Mouse (Mus musculus): ENCODE measurements around the gene Skap1. TPM values are rescaled to one million over a fixed set of nuclear protein-coding genes. Genes with fewer than 3 reads are reported as not detected.
A peak's percentile ranks its signal among the peaks of the same experiment; 100 is the strongest.

The Skap1 gene
- total and polyA plus RNA-seq, 3 experiments, result not detected

- no peak overlapping the region for H3K27ac ChIP-seq (ENCODE audit: control insufficient read depth, low read depth, low read length)
- no peak for DNase-seq (ENCODE audit: low read depth, low spot score)
- no peaks in the 10 kb centered on the region for H3K9me3 ChIP-seq (replicated peaks; ENCODE audit: insufficient read depth, low read length)
- H3K36me3 ChIP-seq (ENCODE audit: control insufficient read depth in 1 of 2, insufficient read depth in 2 of 2, low read length in 2 of 2), result no peaks in the 10 kb centered on the region
- H3K9ac ChIP-seq (ENCODE audit: control insufficient read depth, low read depth, low read length, poor library complexity, severe bottlenecking), result no peak overlapping the region
- H3K4me1 ChIP-seq (ENCODE audit: control insufficient read depth in 1 of 2, insufficient read depth in 2 of 2, low read length in 2 of 2), result no peaks in the 10 kb centered on the region
- peaks cover 19 to 30% of the 10 kb centered on the region in 2 experiments for H3K27me3 ChIP-seq (ENCODE audit: control insufficient read depth in 1 of 2, insufficient read depth in 2 of 2, low read length in 2 of 2)
- H3K79me2 ChIP-seq (ENCODE audit: control insufficient read depth, insufficient read depth, low read length, poor library complexity), result no peaks in the 10 kb centered on the region
- no peak overlapping the region for H3K4me3 ChIP-seq (ENCODE audit: control insufficient read depth in 1 of 2, insufficient read depth in 1 of 2, low read depth in 2 of 2, low read length in 2 of 2)
- TF ChIP-seq MYC (IDR thresholded peaks at IDR 0.05; ENCODE audit: low read depth, low read length), result no peak
- no peak for TF ChIP-seq BHLHE40 (IDR thresholded peaks at IDR 0.05; ENCODE audit: borderline replicate concordance, low read depth, low read length)
- TF ChIP-seq ELF1 (IDR thresholded peaks at IDR 0.05; ENCODE audit: low read depth, low read length), result no peak
- TF ChIP-seq RAD21 (IDR thresholded peaks at IDR 0.05; ENCODE audit: low read depth, low read length), result no peak
- no peak for TF ChIP-seq KAT2A (conservative IDR thresholded peaks at IDR 0.05; ENCODE audit: low read depth, low read length)
- no peak for TF ChIP-seq GABPA (IDR thresholded peaks at IDR 0.05; ENCODE audit: low read depth, low read length)
- TF ChIP-seq CHD2 (IDR thresholded peaks at IDR 0.05; ENCODE audit: low read length), result no peak
- TF ChIP-seq ZNF384 (IDR thresholded peaks at IDR 0.05; ENCODE audit: low read depth, low read length), result no peak
- no peak for TF ChIP-seq TAL1 (IDR thresholded peaks at IDR 0.05; ENCODE audit: low read length)
Observed at GRCm38 (mm10) chr11:96703813-96704212, 239.4 kb downstream of the Skap1 start.

DNA sequence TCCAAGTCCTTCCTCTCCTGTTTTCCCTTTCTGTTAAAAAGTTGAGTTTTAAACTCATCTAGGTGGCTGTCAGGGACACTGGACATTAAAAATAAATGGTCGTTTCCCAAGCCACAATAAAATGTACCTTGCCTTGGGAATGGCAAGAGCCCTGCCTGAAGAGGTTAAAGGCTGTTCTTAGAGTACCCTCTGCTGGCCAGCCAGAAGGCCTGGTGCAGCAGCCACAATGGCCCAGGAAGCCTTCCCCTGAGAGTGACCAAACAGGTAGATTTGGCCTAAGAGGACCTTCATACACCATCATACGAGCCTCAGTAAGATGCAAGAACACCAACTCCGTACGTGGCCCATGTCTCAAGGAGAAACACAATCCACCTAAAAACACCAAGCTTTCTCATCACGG is 246.9 kb downstream of the Skap1 start:
- Histone ChIP-seq H3K9ac (ENCODE audit: control insufficient read depth, low read depth, low read length, poor library complexity, severe bottlenecking) (no peak overlapping the region), H3K36me3 (ENCODE audit: control insufficient read depth in 1 of 2, insufficient read depth in 2 of 2, low read length in 2 of 2) (no peaks in the 10 kb centered on the region), H3K4me1 (ENCODE audit: control insufficient read depth in 1 of 2, insufficient read depth in 2 of 2, low read length in 2 of 2) (no peaks in the 10 kb centered on the region), H3K27me3 (ENCODE audit: control insufficient read depth in 1 of 2, insufficient read depth in 2 of 2, low read length in 2 of 2) (peaks cover 9 to 14% of the 10 kb centered on the region in 2 experiments), H3K79me2 (ENCODE audit: control insufficient read depth, insufficient read depth, low read length, poor library complexity) (no peaks in the 10 kb centered on the region), H3K4me3 (ENCODE audit: control insufficient read depth in 1 of 2, insufficient read depth in 1 of 2, low read depth in 2 of 2, low read length in 2 of 2) (no peak overlapping the region), H3K9me3 (replicated peaks; ENCODE audit: insufficient read depth, low read length) (no peaks in the 10 kb centered on the region), H3K27ac (ENCODE audit: control insufficient read depth, low read depth, low read length) (no peak overlapping the region)
- no peak for TF ChIP-seq ETS1 (IDR thresholded peaks at IDR 0.05; ENCODE audit: low read depth, low read length)
- no peak for TF ChIP-seq GABPA (IDR thresholded peaks at IDR 0.05; ENCODE audit: low read depth, low read length)
- TF ChIP-seq SIN3A (IDR thresholded peaks at IDR 0.05; ENCODE audit: low read length), result no peak
- no peak for TF ChIP-seq KAT2A (conservative IDR thresholded peaks at IDR 0.05; ENCODE audit: low read depth, low read length)
- 0 out of 6 replicates have a peak, but pooled peaks of 1 of the 3 experiments have one; percentile 10 for TF ChIP-seq CTCF (IDR thresholded peaks at IDR 0.05 in 2 of 3, conservative IDR thresholded peaks at IDR 0.05 in 1 of 3; ENCODE audit: control insufficient read depth in 1 of 3, insufficient read depth in 1 of 3, low read depth in 2 of 3, low read length in 3 of 3, poor library complexity in 1 of 3, severe bottlenecking in 1 of 3)
- TF ChIP-seq TAL1 (IDR thresholded peaks at IDR 0.05; ENCODE audit: low read length), result no peak
- TF ChIP-seq MAX (IDR thresholded peaks at IDR 0.05; ENCODE audit: low read length), result no peak
- TF ChIP-seq ZC3H11A (IDR thresholded peaks at IDR 0.05; ENCODE audit: low read depth, low read length), result no peak
- DNase-seq (ENCODE audit: low read depth, low spot score), result no peak

- peaks cover 6 to 12% of the 10 kb centered on the region in 2 experiments for H3K27me3 ChIP-seq (ENCODE audit: control insufficient read depth in 1 of 2, insufficient read depth in 2 of 2, low read length in 2 of 2)
- no peak for TF ChIP-seq TCF12 (IDR thresholded peaks at IDR 0.05; ENCODE audit: low read depth, low read length)
- TF ChIP-seq NRF1 (IDR thresholded peaks at IDR 0.05; ENCODE audit: insufficient read depth, low read depth, low read length, poor library complexity, severe bottlenecking), result no peak
- TF ChIP-seq MAZ (IDR thresholded peaks at IDR 0.05; ENCODE audit: low read depth, low read length), result no peak
- no peak for TF ChIP-seq POLR2AphosphoS5 (IDR thresholded peaks at IDR 0.05; ENCODE audit: borderline replicate concordance, low read depth, low read length)
- no peak for TF ChIP-seq ETS1 (IDR thresholded peaks at IDR 0.05; ENCODE audit: low read depth, low read length)
- no peak for TF ChIP-seq MAFK (IDR thresholded peaks at IDR 0.05; ENCODE audit: borderline replicate concordance, low read depth, low read length)
- no peak for TF ChIP-seq MYC (IDR thresholded peaks at IDR 0.05; ENCODE audit: low read depth, low read length)
Observed at GRCm38 (mm10) chr11:96711670-96712069, 247.3 kb downstream of the Skap1 start.

More at GRCm38 (mm10) chr11:96711670-96712069, 247.3 kb downstream of the Skap1 start:
- Histone ChIP-seq H3K9me3 (replicated peaks; ENCODE audit: insufficient read depth, low read length) (no peaks in the 10 kb centered on the region), H3K79me2 (ENCODE audit: control insufficient read depth, insufficient read depth, low read length, poor library complexity) (no peaks in the 10 kb centered on the region), H3K4me1 (ENCODE audit: control insufficient read depth in 1 of 2, insufficient read depth in 2 of 2, low read length in 2 of 2) (no peaks in the 10 kb centered on the region), H3K36me3 (ENCODE audit: control insufficient read depth in 1 of 2, insufficient read depth in 2 of 2, low read length in 2 of 2) (no peaks in the 10 kb centered on the region), H3K27ac (ENCODE audit: control insufficient read depth, low read depth, low read length) (no peak overlapping the region), H3K9ac (ENCODE audit: control insufficient read depth, low read depth, low read length, poor library complexity, severe bottlenecking) (no peak overlapping the region), H3K4me3 (ENCODE audit: control insufficient read depth in 1 of 2, insufficient read depth in 1 of 2, low read depth in 2 of 2, low read length in 2 of 2) (no peak overlapping the region)
- DNase-seq (ENCODE audit: low read depth, low spot score), result no peak
